Mouse (Mus musculus) midbrain, embryonic 14.5 days (tissue): ENCODE measurements around the gene Prdx3. TPM values are rescaled to one million over a fixed set of nuclear protein-coding genes. Genes with fewer than 3 reads are reported as not detected.

Experiments
- ATAC-seq: fragments of 200-750 bp; cut with Nextera tagmentation; 2 replicates; pipeline ENCODE4 v1.8.0; 2017; ENCODE audit warnings: moderate number of reproducible peaks, moderate library complexity; ENCODE audit not compliant: low FRiP score, low TSS enrichment
- DNase-seq: peaks from one replicate; pipeline ENCODE4 v3.0.0-alpha.2; 2015
- H3K27ac ChIP-seq: fragments of 300-500 bp; sonication (generic); replicated peaks from 2 replicates; pipeline ENCODE4 v1.5.1; 2014; ENCODE audit warnings: mild to moderate bottlenecking, low read depth, low read length, moderate library complexity
- H3K27me3 ChIP-seq: fragments of 300-500 bp; sonication (generic); 2 replicates; pipeline ENCODE4 v1.6.1; 2014; ENCODE audit warnings: low read length, control low read depth, mixed read lengths; ENCODE audit not compliant: control insufficient read depth, insufficient read depth
- H3K36me3 ChIP-seq: fragments of 300-500 bp; sonication (generic); 2 replicates; pipeline ENCODE4 v1.6.1; 2014; ENCODE audit warnings: low read length, control low read depth; ENCODE audit not compliant: control insufficient read depth, insufficient read depth
- H3K4me1 ChIP-seq: fragments of 300-500 bp; sonication (generic); 2 replicates; pipeline ENCODE4 v1.6.1; 2014; ENCODE audit warnings: mild to moderate bottlenecking, antibody characterized with exemption, low read length, control low read depth; ENCODE audit not compliant: control insufficient read depth, insufficient read depth
- H3K4me2 ChIP-seq: fragments of 300-500 bp; sonication (generic); 2 replicates; pipeline ENCODE4 v1.6.1; 2014; ENCODE audit warnings: mild to moderate bottlenecking, low read length, moderate library complexity
- H3K4me3 ChIP-seq: fragments of 300-500 bp; sonication (generic); replicated peaks from 2 replicates; pipeline ENCODE4 v1.5.1; 2014; ENCODE audit warnings: low read depth, low read length
- H3K9ac ChIP-seq: fragments of 300-500 bp; sonication (generic); replicated peaks from 2 replicates; pipeline ENCODE4 v1.6.1; 2014; ENCODE audit warnings: mild to moderate bottlenecking, low read length, moderate library complexity
- H3K9me3 ChIP-seq: fragments of 300-500 bp; sonication (generic); 2 replicates; pipeline ENCODE4 v1.6.1; 2016; ENCODE audit warnings: low read length, control low read depth, mixed read lengths; ENCODE audit not compliant: control insufficient read depth
- WGBS: fragments of 180-500 bp; shearing (Covaris S2); extraction: QIAGEN DNeasy Blood & Tissue Kit; methylation state at CpG from one replicate; pipeline ENCODE4 v1.1.7; 2014; 5-methylcytosine and 5-hydroxymethylcytosine counted together
- polyA plus RNA-seq: library from polyadenylated mRNA; unstranded; fragments of >200 nt; fragmentation: Nextera tagmentation; extraction: Ambion mirVana; gene quantifications from 2 replicates; pipeline ENCODE4 v1.2.1, GENCODE M21; 2014

The Prdx3 gene
- polyA plus RNA-seq, 1 experiment from 2014 or later, result 105 TPM

- Histone ChIP-seq H3K4me1 (peaks cover 8% of the 10 kb centered on the region; the same call in 1 of the 2 replicates), H3K4me2 (no peak overlapping the region), H3K9me3 (no peaks in the 10 kb centered on the region), H3K27me3 (no peaks in the 10 kb centered on the region), H3K36me3 (no peaks in the 10 kb centered on the region), H3K9ac (no peak overlapping the region), H3K4me3 (no peak overlapping the region), H3K27ac (no peak overlapping the region)
- DNase-seq (no peak), ATAC-seq (no peak)
- 21% methylated on average over 3 of the region's 3 CpGs for WGBS
Observed at GRCm38 (mm10) chr19:60895251-60895880, 21.0 kb upstream of the Prdx3 start.

GRCm38 (mm10) chr19:60891934-60892547, 17.7 kb upstream of the Prdx3 start:
- H3K4me3 ChIP-seq, result peak overlapping the region; percentile 81; the same call in 1 of the 2 replicates
- H3K4me1 ChIP-seq, result peaks cover 8% of the 10 kb centered on the region; the same call in 1 of the 2 replicates
- no peaks in the 10 kb centered on the region for H3K9me3 ChIP-seq
- H3K27ac ChIP-seq, result no peak overlapping the region
- no peaks in the 10 kb centered on the region for H3K27me3 ChIP-seq
- H3K9ac ChIP-seq, result peak overlapping the region; percentile 83; the same call in 1 of the 2 replicates
- H3K36me3 ChIP-seq, result no peaks in the 10 kb centered on the region
- DNase-seq (peak; percentile 68), ATAC-seq (no peak)
- 33% methylated on average over 1 of the region's 1 CpGs for WGBS
- peak overlapping the region; percentile 62 for H3K4me2 ChIP-seq

- H3K36me3 ChIP-seq, result no peaks in the 10 kb centered on the region
- no peaks in the 10 kb centered on the region for H3K27me3 ChIP-seq
- peak overlapping the region; percentile 81 for H3K4me3 ChIP-seq
- H3K27ac ChIP-seq, result peak overlapping the region; percentile 1; the same call in 1 of the 2 replicates
- peak overlapping the region; percentile 62 for H3K4me2 ChIP-seq
- H3K4me1 ChIP-seq, result peaks cover 8% of the 10 kb centered on the region; the same call in 1 of the 2 replicates
- ATAC-seq (no peak), DNase-seq (peak; percentile 52)
- 10% methylated on average over 5 of the region's 5 CpGs for WGBS
- peak overlapping the region; percentile 83; the same call in 1 of the 2 replicates for H3K9ac ChIP-seq
- H3K9me3 ChIP-seq, result no peaks in the 10 kb centered on the region
Observed at GRCm38 (mm10) chr19:60891123-60891470, 16.7 kb upstream of the Prdx3 start.

GRCm38 (mm10) chr19:60890391-60891122, 16.2 kb upstream of the Prdx3 start:
- DNase-seq, result no peak
- H3K4me1 ChIP-seq, result peaks cover 8% of the 10 kb centered on the region; the same call in 1 of the 2 replicates

GRCm38 (mm10) chr19:60889714-60890315, 15.5 kb upstream of the Prdx3 start, which contains the start of gene Grk5:
TSS of gene Grk5 (plus strand) at chr19:60889749.
- H3K27me3 ChIP-seq, result no peaks in the 10 kb centered on the region

More at GRCm38 (mm10) chr19:60890391-60891122, 16.2 kb upstream of the Prdx3 start:
- no peaks in the 10 kb centered on the region for H3K36me3 ChIP-seq
- no peaks in the 10 kb centered on the region for H3K9me3 ChIP-seq
- WGBS, result under 1% methylated on average over 41 of the region's 41 CpGs
- H3K9ac ChIP-seq, result peak overlapping the region; percentile 83
- H3K4me3 ChIP-seq, result peak overlapping the region; percentile 81
- ATAC-seq, result peak; percentile 67; the same call in 1 of the 2 replicates
- H3K27ac ChIP-seq, result peak overlapping the region; percentile 94
- H3K4me2 ChIP-seq, result peak overlapping the region; percentile 62
- H3K27me3 ChIP-seq, result no peaks in the 10 kb centered on the region

GRCm38 (mm10) chr19:60889101-60889713, 14.9 kb upstream of the Prdx3 start:
- H3K36me3 ChIP-seq, result no peaks in the 10 kb centered on the region
- H3K9ac ChIP-seq, result peak overlapping the region; percentile 83
- H3K4me1 ChIP-seq, result peaks cover 8% of the 10 kb centered on the region; the same call in 1 of the 2 replicates
- 4% methylated on average over 17 of the region's 17 CpGs for WGBS
- H3K27ac ChIP-seq, result peak overlapping the region; percentile 94
- peak overlapping the region; percentile 62 for H3K4me2 ChIP-seq
- H3K27me3 ChIP-seq, result no peaks in the 10 kb centered on the region
- peak overlapping the region; percentile 81 for H3K4me3 ChIP-seq
- DNase-seq (peak; percentile 45), ATAC-seq (no peak)
- H3K9me3 ChIP-seq, result no peaks in the 10 kb centered on the region

More at GRCm38 (mm10) chr19:60889714-60890315, 15.5 kb upstream of the Prdx3 start, which contains the start of gene Grk5:
- ATAC-seq (peak; percentile 98), DNase-seq (peak; percentile 98)
- H3K4me3 ChIP-seq, result peak within 1 kb of the TSS; percentile 81
- H3K4me2 ChIP-seq, result peak within 1 kb of the TSS; percentile 62
- no peaks in the 10 kb centered on the region for H3K9me3 ChIP-seq
- H3K36me3 ChIP-seq, result no peaks in the 10 kb centered on the region
- under 1% methylated on average over 55 of the region's 55 CpGs for WGBS
- H3K4me1 ChIP-seq, result peaks cover 8% of the 10 kb centered on the region; the same call in 1 of the 2 replicates
- H3K9ac ChIP-seq, result peak within 1 kb of the TSS; percentile 83
- peak within 1 kb of the TSS; percentile 94 for H3K27ac ChIP-seq

- no peaks in the 10 kb centered on the region for H3K27me3 ChIP-seq
- no peak overlapping the region for H3K9ac ChIP-seq
- ATAC-seq (no peak), DNase-seq (no peak)
- no peaks in the 10 kb centered on the region for H3K36me3 ChIP-seq
- H3K27ac ChIP-seq, result no peak overlapping the region
- no peak overlapping the region for H3K4me3 ChIP-seq
- no peaks in the 10 kb centered on the region for H3K9me3 ChIP-seq
- H3K4me1 ChIP-seq, result peaks cover 8% of the 10 kb centered on the region; the same call in 1 of the 2 replicates
- no peak overlapping the region for H3K4me2 ChIP-seq
- WGBS, result 86% methylated on average over 2 of the region's 2 CpGs
Observed at GRCm38 (mm10) chr19:60887637-60888036, 13.3 kb upstream of the Prdx3 start.

- ATAC-seq, result no peak
- Histone ChIP-seq H3K4me1 (no peaks in the 10 kb centered on the region), H3K4me2 (no peak overlapping the region), H3K9ac (no peak overlapping the region), H3K4me3 (no peak overlapping the region), H3K9me3 (no peaks in the 10 kb centered on the region), H3K27ac (no peak overlapping the region), H3K27me3 (no peaks in the 10 kb centered on the region), H3K36me3 (no peaks in the 10 kb centered on the region)
- DNase-seq, result peak; percentile 61
- 11% methylated on average over 3 of the region's 3 CpGs for WGBS
Observed at GRCm38 (mm10) chr19:60883129-60883528, 8.8 kb upstream of the Prdx3 start.
